Mouse (Mus musculus) heart, embryonic 14.5 days (tissue): Measurements from ENCODE around the gene Slc22a15. TPM values are rescaled to one million over a fixed set of nuclear protein-coding genes. Genes with fewer than 3 reads are reported as not detected.

Experiments
- ATAC-seq: fragments of 200-750 bp; cut with Nextera tagmentation; 2 replicates; pipeline ENCODE4 v1.8.0; 2017; ENCODE audit warnings: low read depth, moderate TSS enrichment; ENCODE audit not compliant: insufficient number of reproducible peaks, insufficient read depth, low FRiP score
- H3K27ac ChIP-seq, 2 experiments: fragments of 200-500 bp in 1 of 2; fragments of 300-500 bp in 1 of 2; sonication (generic) in 1 of 2; replicated peaks in 1 of 2; 2 replicates each; pipeline ENCODE4 v1.5.1; 2012 to 2014; ENCODE audit warnings: low read depth in 2 of 2, low read length in 2 of 2, control low read depth in 1 of 2, mild to moderate bottlenecking in 1 of 2, mixed read lengths in 1 of 2; ENCODE audit not compliant: control insufficient read depth in 1 of 2, insufficient read depth in 1 of 2
- H3K27me3 ChIP-seq: fragments of 300-500 bp; sonication (generic); 2 replicates; pipeline ENCODE4 v1.6.1; 2014; ENCODE audit warnings: mild to moderate bottlenecking, low read length, control low read depth; ENCODE audit not compliant: control insufficient read depth, insufficient read depth
- H3K36me3 ChIP-seq: fragments of 300-500 bp; sonication (generic); 2 replicates; pipeline ENCODE4 v1.6.1; 2014; ENCODE audit warnings: mild to moderate bottlenecking, control low read depth, low read length, mixed read lengths; ENCODE audit not compliant: control insufficient read depth, insufficient read depth
- H3K4me1 ChIP-seq, 2 experiments: fragments of 200-500 bp in 1 of 2; fragments of 300-500 bp in 1 of 2; sonication (generic) in 1 of 2; 2 replicates each; pipeline ENCODE4 v1.6.1; 2012 to 2014; ENCODE audit warnings: low read length in 2 of 2, control low read depth in 1 of 2, mixed read lengths in 1 of 2; ENCODE audit not compliant: control insufficient read depth in 2 of 2, insufficient read depth in 2 of 2
- H3K4me2 ChIP-seq: fragments of 300-500 bp; sonication (generic); 2 replicates; pipeline ENCODE4 v1.6.1; 2014; ENCODE audit warnings: mild to moderate bottlenecking, low read length
- H3K4me3 ChIP-seq, 2 experiments: fragments of 200-500 bp in 1 of 2; fragments of 300-500 bp in 1 of 2; sonication (generic) in 1 of 2; 2 replicates each; pipeline ENCODE4 v1.5.1; 2012 to 2014; ENCODE audit warnings: low read length in 2 of 2, mild to moderate bottlenecking in 2 of 2, control low read depth in 1 of 2, low read depth in 1 of 2, moderate library complexity in 1 of 2; ENCODE audit not compliant: control insufficient read depth in 1 of 2, insufficient read depth in 1 of 2
- H3K9ac ChIP-seq: fragments of 300-500 bp; sonication (generic); 2 replicates; pipeline ENCODE4 v1.6.1; 2014; ENCODE audit warnings: mild to moderate bottlenecking, low read length
- H3K9me3 ChIP-seq: fragments of 300-500 bp; sonication (generic); 2 replicates; pipeline ENCODE4 v1.6.1; 2016; ENCODE audit warnings: low read length, control low read depth; ENCODE audit not compliant: control insufficient read depth
- WGBS: fragments of 180-500 bp; shearing (Covaris S2); extraction: QIAGEN DNeasy Blood & Tissue Kit; methylation state at CpG from one replicate; pipeline ENCODE4 v1.1.7; 2014; 5-methylcytosine and 5-hydroxymethylcytosine counted together
- polyA plus RNA-seq: library from polyadenylated mRNA; unstranded; fragments of >200 nt; fragmentation: Nextera tagmentation; extraction: Ambion mirVana; gene quantifications from 2 replicates; pipeline ENCODE4 v1.2.1, GENCODE M21; 2014

Slc22a15 gene
- polyA plus RNA-seq, 1 experiment from 2014 or later = 6.1 TPM

DNA sequence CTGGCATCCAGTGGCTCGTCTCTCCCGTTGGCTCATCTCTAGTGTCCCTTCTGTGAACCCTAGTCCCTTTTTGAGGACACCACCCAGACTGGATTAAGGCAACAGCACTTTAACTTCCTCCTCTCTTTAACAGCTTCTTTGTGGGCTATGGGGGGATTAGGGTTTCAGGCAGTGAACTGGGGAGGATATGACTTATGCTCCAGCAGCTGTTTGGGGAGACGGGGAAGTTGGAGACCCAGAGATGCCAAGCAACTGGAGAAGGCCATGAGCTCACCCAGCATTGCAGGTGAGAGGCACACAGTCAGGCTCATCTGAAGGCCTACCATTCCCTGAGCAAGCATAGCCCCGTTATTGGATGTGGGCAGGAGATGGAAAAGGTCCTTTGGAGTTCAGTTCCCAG lies 112.3 kb downstream of the Slc22a15 start:
- ATAC-seq = no peak
- Histone ChIP-seq H3K4me3 (no peak overlapping the region), H3K36me3 (no peaks in the 10 kb centered on the region), H3K4me2 (no peak overlapping the region), H3K9me3 (no peaks in the 10 kb centered on the region), H3K27me3 (no peaks in the 10 kb centered on the region), H3K4me1 (peaks cover 14 to 16% of the 10 kb centered on the region in 2 experiments), H3K27ac (no peak overlapping the region), H3K9ac (no peak overlapping the region)
- WGBS = 53% methylated on average over 4 of the region's 4 CpGs

DNA sequence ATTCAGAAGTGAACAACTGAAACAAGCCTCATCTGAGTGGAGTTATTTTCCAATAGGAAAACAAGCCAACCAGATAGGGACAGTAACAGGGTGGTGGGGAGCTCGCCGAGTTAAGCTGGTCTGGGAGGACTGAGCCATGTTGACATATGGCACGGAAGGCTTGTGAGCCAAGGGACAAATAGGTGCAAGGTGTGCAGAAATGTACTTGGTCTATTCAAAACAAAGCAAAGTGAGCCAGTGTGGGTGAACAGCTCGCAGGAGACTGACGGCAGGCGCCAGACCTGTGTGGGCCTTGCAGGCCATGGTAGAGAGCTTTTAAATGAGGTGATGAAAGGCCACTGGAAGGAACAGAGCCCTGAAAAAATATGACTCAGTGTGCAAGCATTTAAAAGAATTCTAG lies 116.6 kb downstream of the Slc22a15 start:
- Histone ChIP-seq H3K4me3 (no peak overlapping the region), H3K36me3 (no peaks in the 10 kb centered on the region), H3K9ac (peak overlapping the region; percentile 38; the same call in 1 of the 2 replicates), H3K27ac (peak overlapping the region in 1 of 2 experiments; percentile 64; a peak in 3 of 4 replicates), H3K4me2 (no peak overlapping the region), H3K9me3 (no peaks in the 10 kb centered on the region), H3K4me1 (peaks cover 45 to 47% of the 10 kb centered on the region in 2 experiments), H3K27me3 (no peaks in the 10 kb centered on the region)
- 35% methylated on average over 6 of the region's 6 CpGs for WGBS
- no peak for ATAC-seq

DNA sequence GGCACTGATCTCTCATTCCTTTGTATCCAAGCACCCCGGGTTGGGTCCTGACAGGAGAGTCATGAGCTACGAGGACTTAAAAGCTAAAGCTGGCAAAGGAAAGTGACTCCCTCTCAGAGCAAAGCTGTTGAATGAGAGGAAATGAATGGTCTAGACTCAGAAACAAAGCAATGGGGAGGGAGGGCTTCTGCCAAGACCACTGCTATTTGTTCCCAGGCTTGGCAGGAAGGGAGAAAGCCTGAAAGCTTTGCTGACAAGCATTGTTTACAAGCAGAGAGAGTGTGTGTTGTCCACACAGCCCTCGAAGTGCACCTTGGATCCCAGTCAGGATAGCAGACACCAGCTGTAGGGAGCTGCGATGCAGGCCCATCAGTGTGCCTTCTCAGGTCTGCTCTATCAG lies 117.3 kb downstream of the Slc22a15 start:
- Histone ChIP-seq H3K36me3 (no peaks in the 10 kb centered on the region), H3K9ac (peak overlapping the region; percentile 38; the same call in 1 of the 2 replicates), H3K27me3 (no peaks in the 10 kb centered on the region), H3K4me1 (peaks cover 48 to 53% of the 10 kb centered on the region in 2 experiments), H3K9me3 (no peaks in the 10 kb centered on the region), H3K4me2 (no peak overlapping the region), H3K4me3 (no peak overlapping the region), H3K27ac (peak overlapping the region in 1 of 2 experiments; percentile 4; a peak in 1 of 4 replicates)
- 44% methylated on average over 4 of the region's 4 CpGs for WGBS
- no peak for ATAC-seq

DNA sequence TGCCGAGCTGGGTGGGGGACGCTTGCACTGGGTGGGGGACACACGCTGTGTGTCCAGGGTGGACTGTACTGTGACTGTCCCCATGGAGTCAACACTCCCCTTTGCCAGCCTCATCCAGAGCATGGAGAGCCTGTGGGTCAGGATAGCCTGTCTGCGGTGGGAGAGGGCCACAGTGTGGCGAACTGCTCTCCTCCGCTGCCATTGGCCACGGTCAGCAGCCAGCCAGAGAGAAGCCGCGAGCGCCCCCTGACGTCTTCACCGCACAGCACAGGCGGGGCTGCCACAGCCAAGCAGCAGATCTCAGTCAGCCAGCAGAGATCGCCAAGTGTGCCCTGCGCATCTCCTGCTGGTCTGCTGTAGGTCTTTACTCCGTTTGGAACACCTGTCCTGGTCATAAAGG lies 118.1 kb downstream of the Slc22a15 start:
- ATAC-seq = peak; percentile 83
- Histone ChIP-seq H3K27me3 (no peaks in the 10 kb centered on the region), H3K9me3 (no peaks in the 10 kb centered on the region), H3K4me3 (no peak overlapping the region), H3K4me2 (peak overlapping the region; percentile 31; the same call in 1 of the 2 replicates), H3K27ac (peak overlapping the region; percentile 98 to 99), H3K4me1 (peaks cover 53 to 57% of the 10 kb centered on the region in 2 experiments), H3K9ac (peak overlapping the region; percentile 44), H3K36me3 (no peaks in the 10 kb centered on the region)
- 4% methylated on average over 16 of the region's 16 CpGs for WGBS

Other genes with a start within 250 kb of the Slc22a15 start
- 0.09 and 0.13 TPM in 2 replicates for gene Mab21l3, start 75.5 kb downstream of the Slc22a15 start, polyA plus RNA-seq
- not detected in 2 replicates for gene Nhlh2, start 85.6 kb upstream of the Slc22a15 start, polyA plus RNA-seq
- 433 and 482 TPM in 2 replicates for gene Casq2, start 162.0 kb upstream of the Slc22a15 start, polyA plus RNA-seq